Mouse (Mus musculus): ENCODE measurements around the gene Pygb.

Gene Pygb

DNA sequence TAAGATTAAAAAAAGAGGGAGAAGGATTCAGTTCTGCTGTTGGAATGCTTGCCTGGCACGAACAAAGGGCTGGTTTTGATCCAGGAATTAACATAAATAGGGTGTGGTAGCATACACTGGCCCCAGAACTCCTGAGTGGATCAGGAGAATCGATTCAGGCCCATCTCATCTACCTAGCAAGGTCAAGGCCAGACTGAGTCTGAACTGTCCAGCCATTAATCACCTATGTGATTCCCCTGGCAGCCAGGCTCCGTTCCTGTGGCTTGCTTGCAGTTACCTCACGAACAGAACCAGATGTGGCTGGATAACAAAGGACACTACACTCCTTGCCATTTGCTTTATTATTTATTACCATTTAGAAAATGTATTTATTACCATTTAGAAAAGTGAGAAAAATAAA lies 6.8 kb downstream of the Pygb start:
- DNase-seq: no peak

DNA sequence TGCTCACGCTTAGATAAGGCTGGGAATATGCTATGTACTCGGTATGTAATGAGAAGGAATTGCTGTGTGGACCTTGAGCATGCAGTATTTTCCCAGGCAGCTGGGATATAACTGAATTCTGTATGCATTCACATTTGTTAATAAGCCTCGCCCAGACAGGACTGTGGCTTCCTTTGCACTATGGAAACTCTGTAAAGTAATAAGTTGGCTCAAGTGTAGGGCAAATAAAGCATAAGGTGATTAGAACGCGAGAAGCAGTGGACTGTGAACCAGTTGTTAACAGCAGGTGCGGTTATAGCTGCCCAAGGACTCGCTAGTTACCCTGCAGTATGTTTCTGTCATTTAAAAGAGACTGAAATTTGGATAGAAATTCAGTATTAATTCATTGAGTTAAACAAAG lies 11.5 kb downstream of the Pygb start:
- DNase-seq: no peak

DNA sequence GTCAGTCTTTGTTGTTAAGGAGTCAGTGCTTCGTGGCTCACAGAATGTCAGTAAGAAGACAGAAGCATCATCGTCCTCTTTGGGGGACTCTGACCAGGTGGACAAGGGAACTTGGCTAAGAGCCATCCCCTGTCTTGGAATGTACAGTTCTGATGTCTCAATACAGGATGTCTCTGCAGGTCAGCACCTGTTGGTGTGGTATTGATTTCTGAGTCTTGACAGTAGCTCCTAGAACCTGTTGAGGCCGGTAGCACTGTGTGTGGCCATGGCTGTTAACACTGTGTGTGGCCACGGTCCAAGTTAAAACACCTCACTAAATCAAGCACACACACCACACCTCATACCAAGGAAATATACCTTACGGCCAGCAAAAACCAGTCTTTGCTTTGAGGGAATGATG lies 14.1 kb downstream of the Pygb start:
- no peak for DNase-seq

DNA sequence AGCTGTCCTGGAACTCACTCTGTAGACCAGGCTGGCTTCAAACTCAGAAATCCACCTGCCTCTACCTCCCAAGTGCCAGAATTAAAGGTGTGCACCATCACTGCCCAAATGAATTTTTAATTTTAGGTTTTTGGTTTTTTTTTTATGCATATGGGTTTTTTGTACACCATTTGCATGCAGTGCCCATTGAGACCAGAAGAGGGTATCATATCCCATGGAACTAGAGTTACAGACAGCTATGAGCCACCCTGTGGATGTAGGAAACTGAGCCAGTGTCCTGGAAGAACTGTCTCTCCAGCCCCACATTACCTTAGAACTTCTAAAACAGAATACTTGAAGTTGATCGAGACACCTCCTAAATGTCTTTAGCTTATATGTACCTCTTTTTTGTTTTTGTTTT lies 16.5 kb downstream of the Pygb start:
- DNase-seq: no peak

DNA sequence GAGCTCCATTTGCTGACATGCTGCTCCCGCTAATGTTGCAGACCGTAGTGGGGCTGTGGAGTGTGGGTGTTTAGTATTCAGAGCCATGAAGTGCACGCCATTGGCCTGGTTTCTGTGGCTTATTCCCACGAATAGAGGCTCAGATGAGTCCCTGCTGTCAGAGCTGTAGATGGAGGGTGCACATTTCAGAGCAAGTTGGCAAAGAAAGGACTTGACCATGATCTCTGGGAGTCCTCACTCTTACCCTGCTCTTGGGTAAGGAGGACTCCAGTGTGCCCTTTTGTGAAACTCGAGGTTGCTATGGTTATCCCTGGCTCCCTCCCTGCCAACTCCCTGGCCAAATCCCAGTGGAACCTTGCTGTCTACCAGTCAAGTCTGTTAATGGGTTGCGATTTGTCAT lies 21.8 kb downstream of the Pygb start:
- no peak for DNase-seq

DNA sequence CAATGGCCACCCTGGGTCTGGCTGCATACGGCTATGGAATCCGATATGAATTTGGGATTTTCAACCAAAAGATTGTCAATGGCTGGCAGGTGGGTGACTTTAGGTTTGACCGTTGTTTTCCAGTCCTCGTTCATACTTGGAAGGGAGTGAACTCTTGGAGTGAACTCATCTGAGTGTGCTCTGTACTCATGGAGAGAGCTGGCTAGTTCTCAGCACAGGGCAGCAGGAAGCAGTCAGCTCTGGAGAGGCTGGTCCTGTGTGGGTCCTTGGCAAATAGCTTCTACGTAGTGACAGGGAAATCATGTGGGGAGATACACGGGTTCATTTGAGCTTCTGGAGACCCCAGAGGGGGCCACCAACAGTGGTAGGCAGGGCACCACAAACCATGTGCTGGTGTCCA lies 22.3 kb downstream of the Pygb start:
- DNase-seq: no peak

DNA sequence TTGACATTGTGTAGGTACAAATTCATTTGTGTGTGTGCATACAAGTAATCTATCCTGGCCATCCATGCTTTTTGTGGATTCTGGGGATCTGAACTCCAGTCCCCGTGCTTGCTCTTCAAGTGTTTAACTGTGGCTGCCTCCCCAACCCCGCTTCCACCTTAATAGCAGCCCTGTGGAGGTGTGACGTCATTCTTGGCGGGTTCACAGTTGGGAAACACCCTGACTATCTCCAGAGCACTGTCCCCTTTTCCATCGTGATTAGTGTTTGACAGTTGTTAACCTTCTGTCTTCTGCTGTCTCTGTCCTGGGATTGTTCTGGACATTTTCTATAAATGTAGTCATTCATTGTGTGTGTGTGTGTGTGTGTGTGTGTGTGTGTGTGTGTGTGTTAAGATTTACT lies 24.1 kb downstream of the Pygb start:
- DNase-seq: no peak

DNA sequence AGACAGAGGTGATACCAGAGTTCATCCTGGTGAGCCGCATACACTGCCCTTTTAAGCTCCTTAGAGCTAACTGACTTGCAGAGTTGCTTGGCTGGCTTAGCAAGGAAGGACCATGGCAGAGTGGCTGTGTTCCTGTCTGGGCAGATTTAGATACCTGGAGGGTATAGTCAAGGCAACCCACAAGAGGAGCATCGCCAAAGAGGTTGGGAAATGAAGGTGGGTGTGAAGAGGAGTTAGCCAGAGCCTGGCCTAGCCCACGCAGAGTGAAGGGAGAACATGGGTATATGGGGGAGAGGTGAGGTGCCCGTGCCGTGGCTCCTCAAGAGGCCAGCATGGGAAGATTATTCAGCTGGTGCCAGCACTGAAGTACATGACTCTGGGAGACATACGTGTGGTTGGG lies 26.3 kb downstream of the Pygb start:
- no peak for DNase-seq

DNA sequence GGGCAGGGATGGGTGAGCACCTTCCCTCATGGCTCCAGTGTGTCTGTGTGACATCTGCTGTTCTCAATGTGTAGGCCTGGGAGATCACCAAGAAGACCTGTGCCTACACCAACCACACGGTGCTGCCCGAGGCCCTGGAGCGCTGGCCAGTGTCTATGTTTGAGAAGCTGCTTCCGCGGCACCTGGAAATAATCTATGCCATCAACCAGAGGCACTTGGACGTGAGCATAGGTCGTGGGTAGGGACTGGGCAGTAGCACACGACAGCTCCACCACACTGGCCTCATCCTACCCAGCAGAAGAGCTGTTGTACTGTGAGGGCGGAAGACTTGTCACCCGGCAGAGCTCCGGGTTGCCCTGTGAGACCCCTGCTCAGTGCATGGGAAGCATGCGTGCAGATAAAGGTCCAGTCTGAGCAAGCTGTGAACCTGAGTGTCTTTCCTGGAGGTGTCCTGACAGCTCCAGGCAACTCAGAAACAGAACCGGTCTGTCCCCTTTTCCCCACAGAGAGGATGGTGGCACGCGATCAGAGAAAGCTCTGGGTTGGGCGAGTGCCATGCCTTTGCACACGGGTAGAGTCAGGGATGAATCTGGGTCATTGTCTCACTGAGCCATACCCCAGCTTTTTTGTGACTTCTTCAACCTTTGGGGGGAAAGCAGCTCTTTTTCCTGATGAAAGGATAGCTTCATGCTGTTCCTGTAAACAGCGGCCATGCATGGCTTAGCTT lies 30.3 kb downstream of the Pygb start:
- peak; percentile 93 for DNase-seq

DNA sequence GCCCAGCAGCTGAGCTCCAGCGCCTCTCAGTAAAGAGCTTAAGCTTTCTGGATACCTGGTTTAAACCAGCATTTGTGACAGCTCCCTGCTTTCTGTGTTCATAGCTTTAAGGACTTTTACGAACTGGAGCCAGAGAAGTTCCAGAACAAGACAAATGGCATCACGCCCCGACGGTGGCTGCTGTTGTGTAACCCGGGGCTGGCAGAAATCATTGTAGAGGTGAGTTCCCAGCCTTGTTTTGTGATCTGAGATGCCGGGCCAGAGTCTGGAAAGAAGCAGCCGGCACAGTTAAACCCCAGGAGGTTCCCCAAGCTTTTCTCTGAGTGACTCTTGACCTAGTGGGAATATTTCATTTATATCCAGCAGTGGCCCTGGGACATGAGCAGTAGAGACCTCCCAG lies 32.2 kb downstream of the Pygb start:
- peak; percentile 93 for DNase-seq

DNA sequence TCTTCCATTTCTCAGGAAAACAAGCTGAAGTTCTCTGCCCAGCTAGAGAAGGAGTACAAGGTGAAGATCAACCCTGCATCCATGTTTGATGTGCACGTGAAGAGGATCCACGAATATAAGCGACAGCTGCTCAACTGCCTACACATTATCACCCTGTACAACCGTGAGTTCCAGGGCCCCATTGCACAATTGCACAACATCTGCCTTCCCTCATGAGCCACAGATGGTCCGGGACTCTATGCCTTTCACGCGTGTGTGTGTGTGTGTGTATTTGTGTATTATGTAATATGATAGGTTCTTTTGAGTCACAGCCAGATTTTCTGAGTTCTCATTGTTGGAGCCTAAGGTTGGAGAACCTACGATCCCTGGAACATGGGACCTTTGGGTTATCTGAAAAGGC lies 34.2 kb downstream of the Pygb start:
- no peak for DNase-seq

DNA sequence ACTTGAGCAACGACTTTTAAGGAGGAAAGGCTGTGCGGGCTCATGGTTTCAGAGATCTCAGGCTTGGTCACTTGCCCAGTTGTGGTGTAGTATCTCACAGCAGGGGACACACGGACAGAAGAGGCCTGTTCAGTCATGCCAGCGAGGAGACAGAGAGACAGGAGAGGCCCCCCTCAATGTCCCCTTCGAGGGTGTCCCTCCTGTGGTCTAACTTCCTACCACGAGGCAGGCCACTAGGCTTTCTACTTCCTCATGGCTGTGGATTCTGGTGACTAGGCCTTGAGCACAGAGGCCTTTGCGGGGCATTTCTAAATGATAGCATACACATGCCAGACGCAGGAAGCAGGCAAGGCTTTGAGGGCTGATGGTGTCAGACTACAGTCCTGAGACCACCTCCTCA lies 36.5 kb downstream of the Pygb start:
- no peak for DNase-seq

DNA sequence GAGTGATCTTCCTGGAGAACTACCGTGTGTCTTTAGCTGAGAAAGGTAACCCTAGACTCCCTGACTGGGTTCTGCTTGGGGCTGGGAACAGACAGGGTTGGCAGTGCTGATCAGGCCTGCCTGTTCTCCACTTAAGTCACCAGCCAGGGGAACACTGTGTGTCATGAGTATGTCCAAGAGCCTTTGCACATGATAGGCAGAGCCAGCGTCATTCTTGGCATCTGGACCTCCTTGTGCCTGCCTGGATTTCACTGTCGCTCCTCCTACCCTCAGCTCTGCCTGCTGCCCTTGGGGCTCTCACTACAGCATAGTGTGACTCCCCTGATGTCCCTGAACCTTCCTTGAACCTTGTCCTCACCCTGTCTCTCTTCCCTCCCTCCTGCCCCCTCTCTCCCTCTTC lies 39.9 kb downstream of the Pygb start:
- peak; percentile 98 for DNase-seq

DNA sequence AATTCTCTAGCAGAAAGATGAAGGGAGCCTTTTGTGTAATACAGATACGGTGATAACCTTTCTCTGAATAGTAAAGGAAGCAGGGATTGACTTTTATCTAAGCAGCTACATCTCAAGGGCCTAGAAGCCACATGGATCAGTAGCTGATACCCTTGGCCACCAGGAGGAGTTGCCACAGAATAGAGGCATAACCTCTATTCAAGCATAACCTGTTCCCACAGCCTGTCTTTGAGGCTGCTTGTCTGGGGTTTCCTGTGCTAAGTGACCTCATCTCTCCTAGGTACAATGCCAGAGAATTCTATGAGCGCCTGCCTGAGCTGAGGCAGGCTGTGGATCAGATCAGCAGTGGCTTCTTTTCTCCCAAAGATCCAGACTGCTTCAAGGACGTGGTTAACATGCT lies 41.6 kb downstream of the Pygb start:
- peak; percentile 73 for DNase-seq

DNA sequence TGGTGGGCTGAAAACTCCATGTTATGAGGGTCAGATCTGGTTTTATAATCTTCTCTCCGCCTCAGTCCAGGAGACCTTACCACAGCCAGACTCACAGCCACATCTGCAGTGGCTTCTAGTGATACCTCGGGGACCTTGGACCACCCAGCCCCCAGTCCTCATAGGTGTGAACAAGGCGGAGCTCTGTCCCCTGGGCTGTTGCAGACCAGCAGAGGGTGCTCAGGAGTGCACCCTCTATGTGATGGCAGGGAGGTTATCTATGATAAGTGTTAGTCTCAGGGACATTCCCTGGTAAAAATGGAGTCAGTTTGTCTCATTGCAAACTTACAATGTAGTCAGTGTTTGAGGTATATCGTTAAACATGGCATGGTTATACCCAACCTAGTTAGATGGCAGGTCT lies 42.1 kb downstream of the Pygb start:
- DNase-seq: no peak

DNA sequence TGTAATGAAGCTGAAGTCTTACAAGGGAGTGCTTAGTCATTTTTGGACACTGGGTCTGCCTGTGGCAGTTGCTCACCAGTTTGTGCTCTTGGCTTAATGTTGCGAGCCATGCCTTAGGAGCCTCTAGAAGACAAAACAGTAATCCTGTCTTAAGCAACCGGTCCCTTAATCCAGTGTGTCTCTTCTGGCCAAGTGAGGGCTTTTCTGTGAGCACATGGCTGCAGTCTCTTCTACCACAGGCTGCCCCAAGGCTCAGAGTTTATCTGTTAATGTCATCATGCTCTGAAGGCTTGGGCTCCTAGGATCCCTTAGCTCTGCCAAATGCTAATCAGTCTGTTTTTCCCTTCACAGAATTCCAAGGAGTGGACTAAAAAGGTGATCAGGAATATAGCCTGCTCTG lies 43.5 kb downstream of the Pygb start:
- DNase-seq: no peak

DNA sequence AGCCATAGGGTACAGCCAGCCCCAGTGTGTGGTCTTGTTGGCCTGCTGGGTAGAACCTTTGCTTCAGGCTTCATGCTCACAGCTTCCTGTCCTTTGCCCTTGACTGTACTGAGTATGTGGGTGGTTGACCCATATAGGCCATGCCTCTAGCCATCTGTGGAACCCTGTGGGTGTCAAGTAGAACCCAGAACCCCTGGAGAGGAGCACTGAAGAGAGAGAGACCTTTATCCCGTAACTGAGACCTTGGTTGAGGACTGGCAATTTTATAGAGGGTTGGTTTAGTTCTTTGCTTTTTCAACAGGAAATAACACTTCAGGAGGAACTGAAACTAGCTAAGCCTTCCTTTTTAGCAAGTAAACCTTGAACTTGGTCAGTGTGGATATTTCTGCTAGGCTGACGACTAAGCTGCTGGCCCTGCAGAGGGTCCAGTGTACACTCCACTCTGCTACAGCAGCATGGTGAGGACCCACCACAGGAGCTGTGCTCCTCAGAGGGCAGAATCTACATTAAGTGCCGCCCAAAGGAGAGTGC lies 44.4 kb downstream of the Pygb start:
- no peak for DNase-seq

DNA sequence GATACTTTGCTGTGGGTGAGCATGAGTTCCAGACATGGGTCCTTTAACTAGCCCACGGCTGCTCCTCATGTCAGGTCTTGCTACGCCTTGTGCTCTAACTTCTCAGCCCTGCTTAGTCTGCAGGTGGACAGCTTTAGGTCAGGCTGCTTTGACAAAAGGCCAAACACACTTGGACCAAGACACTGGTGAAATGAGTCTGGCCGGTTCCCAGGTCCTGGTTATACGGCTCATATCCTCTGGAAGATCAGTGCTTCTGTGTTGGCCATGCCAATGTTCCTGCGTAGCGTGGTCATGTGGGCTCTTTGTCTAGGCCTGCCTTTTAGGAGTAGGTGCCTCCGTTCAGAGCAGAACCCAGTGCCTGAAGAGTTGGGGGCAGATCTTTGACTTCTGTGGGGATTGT lies 45.5 kb downstream of the Pygb start:
- no peak for DNase-seq

DNA sequence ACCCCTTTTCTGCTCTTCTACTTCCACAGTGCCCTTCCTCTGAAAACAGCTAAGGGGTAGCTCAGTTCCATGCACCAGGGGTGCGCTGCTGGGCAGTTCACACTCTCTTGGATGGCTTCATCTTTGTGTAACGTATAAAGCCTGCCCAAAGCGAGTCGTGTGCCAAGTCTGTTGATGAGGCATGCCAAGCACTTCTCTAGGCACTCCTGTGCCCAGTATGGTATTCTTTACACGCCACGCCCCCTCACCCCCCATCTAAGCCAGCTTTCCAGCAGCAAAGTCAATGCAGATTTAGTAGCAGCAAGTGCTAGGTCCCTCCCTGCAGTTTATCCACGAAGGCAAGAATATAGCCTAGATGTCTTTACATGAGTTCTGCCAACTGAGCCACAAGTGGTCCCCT lies 48.1 kb downstream of the Pygb start:
- DNase-seq: peak; percentile 88

DNA sequence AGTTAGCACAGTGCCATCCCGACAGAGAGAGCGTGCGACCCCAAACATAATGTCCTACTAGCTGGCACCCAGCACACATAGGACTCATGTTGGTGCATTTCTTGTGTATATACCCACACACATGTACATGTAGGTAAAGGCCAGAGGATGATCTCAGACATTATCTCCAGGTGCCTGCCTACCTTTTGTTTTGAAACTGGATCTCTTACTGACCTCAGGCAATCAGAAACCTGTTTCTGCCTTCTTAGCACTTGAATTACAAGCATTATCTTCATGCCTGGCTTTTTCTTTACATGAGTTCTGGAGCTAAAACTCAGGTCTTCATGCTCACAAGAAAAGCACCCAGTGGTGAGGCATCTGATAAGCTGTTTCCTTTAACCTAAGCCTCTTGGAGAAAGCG lies 49.4 kb downstream of the Pygb start:
- DNase-seq: no peak

DNA sequence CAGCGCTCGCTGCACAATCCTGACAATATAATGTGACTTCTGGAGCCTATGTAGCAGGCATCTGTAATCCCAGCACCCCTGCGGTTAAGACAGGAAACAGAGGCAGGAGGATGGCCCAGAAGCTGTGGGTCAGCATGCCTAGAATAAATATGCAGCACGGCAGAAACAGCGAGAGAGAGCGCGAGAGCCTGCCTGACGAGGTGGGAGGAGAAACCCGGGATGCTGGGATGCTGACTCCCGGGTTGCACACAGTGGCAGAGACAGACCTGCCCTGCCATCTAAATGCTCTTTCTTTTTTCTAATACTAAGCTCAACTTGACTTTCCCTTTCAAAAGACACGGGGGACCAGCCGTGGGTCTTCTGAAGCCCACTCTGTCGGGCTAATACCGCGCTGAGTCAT lies 50.4 kb downstream of the Pygb start:
- DNase-seq: peak; percentile 98

DNA sequence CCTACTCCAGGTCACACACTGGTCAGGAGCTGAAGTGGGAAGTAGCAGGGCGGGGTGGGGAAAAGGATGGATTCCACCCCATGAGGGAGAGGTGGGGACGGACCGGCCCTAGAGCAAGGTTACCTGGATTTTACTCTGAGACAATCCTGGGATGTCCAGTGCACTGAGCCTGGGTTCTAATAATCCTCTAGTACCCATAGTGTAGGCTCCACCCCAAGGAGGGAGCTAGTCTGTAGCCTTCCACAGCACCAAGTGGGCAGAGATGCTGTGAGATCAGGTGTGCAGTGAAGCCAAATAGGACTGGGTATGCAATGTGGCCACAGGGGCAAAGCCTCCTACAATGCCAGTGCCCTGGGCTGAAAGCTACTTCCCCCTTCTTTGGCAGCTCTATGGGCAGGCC lies 51.2 kb downstream of the Pygb start:
- peak; percentile 91 for DNase-seq

DNA sequence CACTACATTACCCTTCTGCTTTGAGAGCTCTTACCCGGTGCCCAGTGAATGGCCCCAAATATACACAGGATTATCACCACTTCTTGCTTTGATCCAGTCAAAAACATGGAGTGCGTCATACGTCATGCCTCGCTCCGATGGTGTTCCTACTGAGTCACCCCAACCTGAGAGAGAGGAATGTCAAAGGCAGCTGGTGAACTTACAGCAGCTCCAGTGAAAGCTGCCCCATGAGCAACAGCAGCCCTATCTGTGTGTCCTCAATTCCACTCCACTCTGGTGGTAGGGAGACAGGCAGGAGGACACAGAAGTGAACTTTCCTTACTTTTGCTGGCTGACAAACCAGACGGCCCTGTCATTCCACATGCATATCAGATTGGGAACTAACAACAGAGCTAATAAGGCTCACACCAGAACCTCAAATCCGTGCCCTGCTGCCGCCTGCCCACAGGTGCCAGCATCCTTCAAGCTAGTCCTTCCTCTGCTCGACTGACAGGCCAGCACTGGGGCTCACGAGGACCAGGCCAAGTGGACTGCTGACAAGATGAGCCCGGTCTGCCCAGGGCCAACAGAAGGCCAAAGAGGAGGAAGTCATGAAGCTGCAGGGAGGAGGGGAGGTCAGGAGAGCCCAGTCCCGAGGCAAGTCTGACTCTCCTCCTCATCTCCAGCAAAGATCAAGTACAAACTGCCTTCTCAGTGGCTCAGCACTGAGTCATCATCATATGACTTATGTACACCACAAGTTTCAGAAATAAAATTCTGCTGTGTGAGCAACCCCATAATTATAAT lies 53.3 kb downstream of the Pygb start:
- peak; percentile 98 for DNase-seq

DNA sequence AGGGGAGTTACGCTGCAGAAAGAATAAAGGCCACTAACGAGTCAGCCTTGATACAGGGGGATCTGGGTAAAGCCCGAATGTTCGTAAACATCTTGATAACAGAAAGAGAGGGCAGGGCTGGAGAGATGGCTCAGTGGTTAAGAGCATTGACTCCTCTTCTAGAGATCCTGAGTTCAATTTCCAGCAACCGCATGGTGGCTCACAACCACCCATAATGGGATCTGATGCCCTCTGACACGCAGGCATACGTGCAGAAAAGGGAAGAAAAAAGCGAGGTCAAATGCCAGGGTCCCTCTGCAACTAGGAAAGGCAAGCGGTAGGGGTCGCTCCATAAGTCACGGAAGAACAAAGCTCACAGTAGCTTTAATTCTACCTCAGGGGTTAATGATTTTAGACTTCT lies 54.6 kb downstream of the Pygb start:
- peak; percentile 89 for DNase-seq

DNA sequence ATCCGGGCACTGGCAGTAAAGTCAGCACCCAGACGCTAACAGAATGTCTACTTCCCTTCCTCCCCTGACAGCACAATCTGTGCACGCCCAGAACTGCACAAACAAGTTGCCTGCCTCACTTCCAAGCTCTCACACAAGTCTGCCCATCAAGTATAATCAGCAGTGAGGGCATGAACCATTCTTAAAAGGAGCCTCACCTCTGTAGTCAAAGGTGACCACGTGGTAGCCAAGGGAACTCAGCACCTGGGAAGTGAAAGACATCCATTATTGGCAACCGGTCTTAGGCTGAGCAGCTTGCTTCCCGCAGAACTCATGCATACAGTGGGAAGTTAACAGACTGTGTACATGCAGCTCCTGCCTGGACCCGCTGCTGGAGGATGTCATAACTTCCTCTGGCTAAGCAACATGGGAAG lies 55.5 kb downstream of the Pygb start:
- DNase-seq: peak; percentile 95
